Mouse (Mus musculus) cerebellum, postnatal 36 days (tissue): Measurements from ENCODE around the gene Kif26a.

Experiments
- DNase-seq, 2 experiments: peaks; one replicate each; pipeline ENCODE4 v3.0.0; 2021 to 2022; ENCODE audit warnings: mixed read lengths in 2 of 2

Kif26a gene

GRCm38 (mm10) chr12:112223721-112224337 lies 77.8 kb downstream of the Kif26a start:
- no peak for DNase-seq

DNA sequence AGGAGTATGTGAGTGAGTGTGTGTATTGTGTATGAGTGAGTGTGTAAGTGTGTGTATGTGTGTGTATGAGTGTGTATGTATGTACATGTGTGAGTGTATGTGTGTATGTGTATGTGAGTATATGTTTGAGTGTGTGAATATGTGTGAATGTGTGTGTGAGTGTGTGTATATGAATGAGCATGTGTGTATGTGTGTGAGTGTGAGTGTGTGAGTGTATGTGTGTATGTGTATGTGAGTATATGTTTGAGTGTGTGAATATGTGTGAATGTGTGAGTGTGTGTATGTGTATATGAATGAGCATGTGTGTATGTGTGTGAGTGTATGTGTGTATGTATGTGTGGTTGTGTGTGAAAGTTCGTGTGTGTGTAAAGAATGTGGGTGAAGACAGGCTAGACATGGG lies 80.2 kb downstream of the Kif26a start:
- DNase-seq: no peak

- no peak for DNase-seq
Measured at GRCm38 (mm10) chr12:112226656-112227055, 80.6 kb downstream of the Kif26a start.

GRCm38 (mm10) chr12:112229084-112229483 lies 83.1 kb downstream of the Kif26a start:
- no peak for DNase-seq

GRCm38 (mm10) chr12:112230196-112230595 lies 84.2 kb downstream of the Kif26a start:
- no peak for DNase-seq
